Mouse (Mus musculus) heart, embryonic 11.5 days (tissue): ENCODE results near the gene Cox15. TPM values are rescaled to one million over a fixed set of nuclear protein-coding genes. Genes with fewer than 3 reads are reported as not detected.

Experiments
- ATAC-seq: fragments of 200-750 bp; cut with Nextera tagmentation; replicated peaks from 2 replicates; pipeline ENCODE4 v1.8.0; 2017; ENCODE audit warnings: moderate library complexity; ENCODE audit not compliant: insufficient number of reproducible peaks, low FRiP score, low TSS enrichment
- H3K27ac ChIP-seq: fragments of 300-500 bp; sonication (generic); 2 replicates; pipeline ENCODE4 v1.5.1; 2014; ENCODE audit warnings: mild to moderate bottlenecking, low read depth, low read length
- H3K27me3 ChIP-seq: fragments of 300-500 bp; sonication (generic); 2 replicates; pipeline ENCODE4 v1.6.1; 2014; ENCODE audit warnings: mild to moderate bottlenecking, low read length, mixed read lengths; ENCODE audit not compliant: control insufficient read depth, insufficient read depth
- H3K36me3 ChIP-seq: fragments of 300-500 bp; sonication (generic); 2 replicates; pipeline ENCODE4 v1.6.1; 2014; ENCODE audit warnings: mild to moderate bottlenecking, low read length, moderate library complexity, mixed read lengths; ENCODE audit not compliant: control insufficient read depth, insufficient read depth
- H3K4me1 ChIP-seq: fragments of 300-500 bp; sonication (generic); 2 replicates; pipeline ENCODE4 v1.6.1; 2014; ENCODE audit warnings: low read length; ENCODE audit not compliant: control insufficient read depth, insufficient read depth
- H3K4me2 ChIP-seq: fragments of 300-500 bp; sonication (generic); 2 replicates; pipeline ENCODE4 v1.6.1; 2014; ENCODE audit warnings: mild to moderate bottlenecking, moderate library complexity
- H3K4me3 ChIP-seq: fragments of 300-500 bp; sonication (generic); 2 replicates; pipeline ENCODE4 v1.5.1; 2014; ENCODE audit warnings: low read depth, low read length
- H3K9ac ChIP-seq: fragments of 300-500 bp; sonication (generic); 2 replicates; pipeline ENCODE4 v1.6.1; 2014; ENCODE audit warnings: mild to moderate bottlenecking, low read depth, low read length, moderate library complexity
- H3K9me3 ChIP-seq: fragments of 300-500 bp; sonication (generic); replicated peaks from 2 replicates; pipeline ENCODE4 v1.6.1; 2016; ENCODE audit warnings: low read length; ENCODE audit not compliant: control insufficient read depth
- WGBS: fragments of 180-500 bp; shearing (Covaris S2); extraction: QIAGEN DNeasy Blood & Tissue Kit; methylation state at CpG from one replicate; pipeline ENCODE4 v1.1.7; 2014; ENCODE audit not compliant: insufficient replicate concordance; 5-methylcytosine and 5-hydroxymethylcytosine counted together
- polyA plus RNA-seq: library from polyadenylated mRNA; unstranded; fragments of >200 nt; fragmentation: Nextera tagmentation; extraction: Ambion mirVana; gene quantifications from 2 replicates; pipeline ENCODE4 v1.2.1, GENCODE M21; 2014

Cox15 gene
- polyA plus RNA-seq, 1 experiment from 2014 or later, result 8.8 TPM

- ATAC-seq, result no peak
- H3K27ac ChIP-seq, result no peak overlapping the region
- no peak overlapping the region for H3K4me2 ChIP-seq
- WGBS, result 54% methylated on average over 22 of the region's 22 CpGs
- no peak overlapping the region for H3K9ac ChIP-seq
- no peak overlapping the region for H3K4me3 ChIP-seq
- H3K9me3 ChIP-seq, result no peaks in the 10 kb centered on the region
- no peaks in the 10 kb centered on the region for H3K4me1 ChIP-seq
- peaks cover 24% of the 10 kb centered on the region for H3K27me3 ChIP-seq
- H3K36me3 ChIP-seq, result peaks cover 4% of the 10 kb centered on the region; the same call in 1 of the 2 replicates
Measured at GRCm38 (mm10) chr19:43711159-43711916, 41.5 kb downstream of the Cox15 start.

- Histone ChIP-seq H3K4me2 (no peak overlapping the region), H3K4me3 (no peak overlapping the region), H3K27me3 (peaks cover 21% of the 10 kb centered on the region), H3K36me3 (peaks cover 15% of the 10 kb centered on the region), H3K9me3 (no peaks in the 10 kb centered on the region), H3K27ac (no peak overlapping the region), H3K9ac (no peak overlapping the region), H3K4me1 (no peaks in the 10 kb centered on the region)
- ATAC-seq, result no peak
- WGBS, result 86% methylated on average over 8 of the region's 8 CpGs
Measured at GRCm38 (mm10) chr19:43709317-43709716, 43.5 kb downstream of the Cox15 start.

GRCm38 (mm10) chr19:43708206-43708605 is 44.6 kb downstream of the Cox15 start:
- Histone ChIP-seq H3K36me3 (peaks cover 15% of the 10 kb centered on the region), H3K4me3 (no peak overlapping the region)

GRCm38 (mm10) chr19:43704787-43705497 is 47.9 kb downstream of the Cox15 start:
- Histone ChIP-seq H3K36me3 (peaks cover 17% of the 10 kb centered on the region), H3K4me1 (no peaks in the 10 kb centered on the region), H3K27ac (no peak overlapping the region), H3K4me3 (no peak overlapping the region), H3K9ac (no peak overlapping the region), H3K9me3 (no peaks in the 10 kb centered on the region), H3K27me3 (peaks cover 7% of the 10 kb centered on the region), H3K4me2 (no peak overlapping the region)
- 85% methylated on average over 17 of the region's 17 CpGs for WGBS
- no peak for ATAC-seq

More at GRCm38 (mm10) chr19:43708206-43708605, 44.6 kb downstream of the Cox15 start:
- no peaks in the 10 kb centered on the region for H3K4me1 ChIP-seq
- no peak overlapping the region for H3K9ac ChIP-seq
- WGBS, result 88% methylated on average over 7 of the region's 7 CpGs
- H3K27me3 ChIP-seq, result peaks cover 18% of the 10 kb centered on the region
- no peak overlapping the region for H3K27ac ChIP-seq
- no peak for ATAC-seq
- no peak overlapping the region for H3K4me2 ChIP-seq
- no peaks in the 10 kb centered on the region for H3K9me3 ChIP-seq

DNA sequence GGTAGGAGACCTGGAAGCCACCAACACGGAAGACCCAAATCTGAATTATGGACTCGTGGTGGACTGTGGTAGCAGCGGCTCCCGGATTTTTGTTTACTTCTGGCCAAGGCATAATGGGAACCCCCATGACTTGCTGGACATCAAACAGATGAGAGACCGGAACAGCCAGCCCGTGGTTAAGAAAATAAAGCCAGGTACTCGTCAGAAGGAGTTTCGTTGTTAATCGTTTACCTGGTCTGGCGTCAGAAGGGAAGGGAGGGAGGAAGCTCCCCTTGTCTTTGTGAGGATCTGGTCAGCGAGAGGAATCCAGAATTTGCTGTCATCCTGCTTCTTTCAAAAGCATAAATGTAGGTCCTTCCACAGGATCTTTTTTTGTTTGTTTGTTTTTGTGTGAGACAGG is 48.6 kb downstream of the Cox15 start:
- no peaks in the 10 kb centered on the region for H3K4me1 ChIP-seq
- no peak overlapping the region for H3K27ac ChIP-seq
- no peak overlapping the region for H3K4me2 ChIP-seq
- no peak overlapping the region for H3K4me3 ChIP-seq
- WGBS, result 81% methylated on average over 11 of the region's 11 CpGs
- ATAC-seq, result no peak
- peaks cover 18% of the 10 kb centered on the region for H3K36me3 ChIP-seq
- H3K9me3 ChIP-seq, result no peaks in the 10 kb centered on the region
- H3K27me3 ChIP-seq, result peaks cover 3% of the 10 kb centered on the region
- H3K9ac ChIP-seq, result no peak overlapping the region

DNA sequence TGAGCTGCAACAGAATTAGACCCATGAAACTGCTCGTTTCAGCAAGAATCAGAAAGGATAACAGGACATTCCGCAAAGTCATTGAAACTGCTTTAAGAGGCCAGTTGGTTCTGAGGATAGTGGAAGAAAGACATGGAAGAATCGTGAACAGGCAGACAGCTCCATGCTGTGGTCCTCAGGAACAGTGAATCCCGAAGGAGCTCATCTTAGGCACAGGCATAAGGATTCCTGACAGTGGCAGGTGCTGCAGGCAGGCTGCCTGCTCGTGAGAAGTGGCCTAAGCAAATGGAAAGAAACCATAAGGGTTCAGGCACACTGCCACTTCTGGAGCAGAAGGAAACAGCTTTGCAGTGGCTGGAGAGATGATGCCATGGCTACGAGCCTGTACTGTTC is 53.0 kb downstream of the Cox15 start:
- no peaks in the 10 kb centered on the region; the same call in 1 of the 2 replicates for H3K27me3 ChIP-seq
- 77% methylated on average over 6 of the region's 6 CpGs for WGBS
- no peak for ATAC-seq

GRCm38 (mm10) chr19:43699021-43699762 is 53.6 kb downstream of the Cox15 start:
- no peaks in the 10 kb centered on the region for H3K27me3 ChIP-seq
- H3K4me2 ChIP-seq, result no peak overlapping the region
- 63% methylated on average over 11 of the region's 11 CpGs for WGBS
- H3K9me3 ChIP-seq, result no peaks in the 10 kb centered on the region
- H3K4me3 ChIP-seq, result no peak overlapping the region
- H3K36me3 ChIP-seq, result peaks cover 7% of the 10 kb centered on the region; the same call in 1 of the 2 replicates
- H3K4me1 ChIP-seq, result no peaks in the 10 kb centered on the region; the same call in 1 of the 2 replicates
- no peak overlapping the region; the same call in 1 of the 2 replicates for H3K27ac ChIP-seq
- no peak overlapping the region for H3K9ac ChIP-seq
- ATAC-seq, result no peak

More for the DNA sequence above, 53.0 kb downstream of the Cox15 start:
- H3K9ac ChIP-seq, result no peak overlapping the region
- no peaks in the 10 kb centered on the region for H3K9me3 ChIP-seq
- H3K4me3 ChIP-seq, result no peak overlapping the region
- no peaks in the 10 kb centered on the region; the same call in 1 of the 2 replicates for H3K4me1 ChIP-seq
- H3K4me2 ChIP-seq, result no peak overlapping the region
- H3K36me3 ChIP-seq, result peaks cover 7% of the 10 kb centered on the region; the same call in 1 of the 2 replicates
- no peak overlapping the region; the same call in 1 of the 2 replicates for H3K27ac ChIP-seq

GRCm38 (mm10) chr19:43697666-43698370 is 55.0 kb downstream of the Cox15 start:
- ATAC-seq, result no peak
- Histone ChIP-seq H3K9me3 (no peaks in the 10 kb centered on the region), H3K36me3 (peaks cover 7% of the 10 kb centered on the region; the same call in 1 of the 2 replicates), H3K4me1 (no peaks in the 10 kb centered on the region; the same call in 1 of the 2 replicates), H3K9ac (no peak overlapping the region), H3K4me3 (no peak overlapping the region), H3K27ac (no peak overlapping the region), H3K4me2 (no peak overlapping the region), H3K27me3 (no peaks in the 10 kb centered on the region)
- WGBS, result 84% methylated on average over 5 of the region's 5 CpGs
